Mouse (Mus musculus) urinary bladder, adult 18-20 months (tissue): ENCODE data around the gene Megf6.

Source experiments
- DNase-seq, 2 experiments: peaks; one replicate each; pipeline ENCODE4 v3.0.0; 2022; ENCODE audit warnings: low spot score in 2 of 2, mixed read lengths in 2 of 2

The Megf6 gene

DNA sequence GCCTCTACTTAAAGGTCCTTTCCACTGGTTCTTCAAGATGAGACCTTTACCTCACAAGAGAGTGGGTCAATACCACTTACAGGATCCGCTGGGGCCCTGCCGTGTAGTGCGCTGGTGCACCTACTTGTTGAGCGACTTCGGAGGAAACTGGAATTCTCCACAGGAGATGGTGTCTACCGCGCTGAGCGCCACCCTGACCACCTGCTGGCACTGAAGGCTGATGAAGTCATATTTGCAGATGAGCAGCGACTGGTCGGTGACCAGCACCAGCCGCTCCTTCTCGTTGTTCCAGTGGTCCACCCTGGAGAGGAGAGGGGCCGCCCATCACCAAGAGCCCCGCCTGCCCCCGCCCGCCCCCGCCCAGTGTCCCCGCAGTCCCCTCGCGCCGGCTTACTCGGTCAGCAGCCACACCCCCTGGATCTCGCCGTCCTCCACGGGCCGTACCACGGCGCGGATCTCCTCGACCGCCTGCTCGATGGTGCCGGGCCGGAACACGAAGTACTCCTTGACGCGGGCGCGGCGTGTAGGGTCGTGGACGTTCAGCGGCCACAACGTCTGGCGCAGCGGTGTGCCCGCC lies 10.5 kb upstream of the Megf6 start:
- DNase-seq, result peak in 1 of 2 experiments; percentile 49

DNA sequence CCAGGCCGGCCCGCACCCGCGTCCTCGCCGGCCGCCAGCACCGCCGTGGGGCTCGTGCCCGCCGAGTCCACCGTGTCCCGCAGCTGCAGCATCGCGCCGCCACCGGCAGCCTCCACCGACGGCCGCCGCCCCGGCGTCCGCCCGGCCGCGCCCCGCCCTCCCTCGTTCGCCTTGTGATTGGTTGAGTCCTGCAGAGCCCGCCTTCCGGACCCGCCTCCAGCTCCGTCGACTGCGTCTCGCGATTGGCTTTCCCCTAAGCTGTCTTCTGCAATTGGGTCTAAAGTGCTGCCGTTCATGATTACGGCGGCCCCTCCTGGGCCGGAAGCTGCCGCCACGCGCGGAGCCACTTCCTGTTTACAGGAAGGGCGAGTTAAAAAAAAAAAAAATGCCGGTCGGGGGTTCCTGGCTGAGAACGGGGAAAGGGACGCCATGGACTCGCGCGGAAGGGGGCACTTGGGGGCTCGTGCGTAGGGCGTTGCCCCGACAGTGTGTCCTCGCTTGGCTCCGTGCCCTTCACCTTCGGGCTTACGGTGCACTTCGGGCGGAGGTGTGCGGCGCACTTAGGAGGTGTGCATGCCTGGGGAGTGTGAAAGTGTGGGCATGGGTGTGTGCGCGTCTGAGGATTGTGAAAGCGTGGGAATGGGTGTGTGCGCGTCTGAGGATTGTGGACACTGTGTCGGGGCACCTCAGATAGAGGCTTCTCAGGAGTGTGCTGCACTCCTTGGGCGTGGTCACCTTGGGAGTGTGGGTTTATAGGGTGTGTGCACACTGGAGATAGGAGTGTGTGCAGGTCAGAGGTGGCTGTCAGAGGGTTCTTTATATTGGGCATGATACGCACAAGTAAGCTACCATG lies 9.8 kb upstream of the Megf6 start, which contains the start of gene Tprgl:
Tprgl (minus strand) TSS at position 129 of the 853 bp plus-strand sequence.
- peak; percentile 95 to 96 for DNase-seq

- DNase-seq, result peak in 1 of 2 experiments; percentile 77
These were observed 7.2 kb upstream of the Megf6 start for GRCm38 (mm10) chr4:154163296-154163695.

GRCm38 (mm10) chr4:154167053-154167452 lies 3.5 kb upstream of the Megf6 start:
- peak in 1 of 2 experiments; percentile 54 for DNase-seq

DNA sequence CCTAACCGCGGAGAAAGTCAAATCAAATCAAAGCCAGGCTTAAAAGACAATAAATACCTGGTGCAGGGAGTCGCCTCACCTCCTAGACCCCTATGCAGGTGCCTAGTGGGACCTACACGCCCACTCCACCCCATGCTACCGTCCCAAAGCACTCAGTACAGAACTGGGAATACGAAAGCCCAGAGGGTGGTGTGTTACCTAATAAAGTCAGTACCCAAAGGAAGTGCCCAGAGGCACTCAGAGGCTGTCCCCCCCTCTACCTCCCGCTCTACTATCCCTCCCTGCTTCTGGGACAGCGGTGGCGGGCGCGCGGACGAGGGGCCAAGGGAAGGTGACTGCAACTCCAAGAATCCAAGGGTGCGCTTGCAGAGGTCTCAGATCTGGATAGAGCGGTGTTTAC lies 509 bp upstream of the Megf6 start:
- no peak for DNase-seq

GRCm38 (mm10) chr4:154171151-154171930 lies 811 bp downstream of the Megf6 start:
- DNase-seq, result no peak

- no peak for DNase-seq
These were observed 1.5 kb downstream of the Megf6 start for GRCm38 (mm10) chr4:154171931-154172604.

GRCm38 (mm10) chr4:154177257-154177656 lies 6.7 kb downstream of the Megf6 start:
- DNase-seq, result peak in 1 of 2 experiments; percentile 45

DNA sequence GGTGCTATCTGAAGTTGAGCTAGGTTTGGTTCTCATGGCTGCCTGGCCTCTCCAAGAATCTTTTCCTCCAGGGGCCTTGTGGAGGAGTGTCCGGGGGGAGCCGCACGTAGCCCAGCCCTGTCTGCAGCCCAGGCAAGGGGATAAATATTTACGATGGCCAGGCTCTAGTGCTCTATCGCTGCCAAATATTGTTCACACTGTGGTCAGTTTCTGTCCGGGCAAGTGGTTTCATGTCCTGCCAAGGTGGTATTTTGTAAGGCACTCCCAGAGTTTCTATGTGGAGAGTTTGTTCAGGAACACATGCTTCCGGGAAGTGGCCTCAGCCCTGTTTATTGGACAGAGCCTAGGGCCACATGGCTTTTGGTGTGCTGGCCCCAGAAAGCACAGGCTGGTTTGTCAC lies 10.5 kb downstream of the Megf6 start:
- DNase-seq, result peak in 1 of 2 experiments; percentile 37

DNA sequence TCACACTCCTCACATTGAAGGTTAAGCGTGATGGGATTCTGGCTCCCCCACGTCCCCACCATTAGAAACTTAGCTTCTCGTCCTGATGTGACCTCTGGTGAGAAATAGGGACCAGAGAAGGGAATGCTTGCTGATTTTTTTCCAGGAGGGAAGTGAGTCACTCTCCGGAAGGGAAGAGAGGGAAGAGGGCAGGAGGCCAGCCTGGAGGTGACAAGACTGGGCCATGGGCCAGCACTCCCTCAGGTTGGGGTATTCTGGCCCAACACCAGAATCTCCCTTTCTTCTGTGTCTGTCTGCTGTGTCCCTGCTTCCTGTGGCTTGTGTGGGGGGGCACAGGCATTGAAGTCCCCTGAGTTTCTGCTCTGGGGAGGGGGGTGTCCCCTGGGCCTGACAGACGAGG lies 13.0 kb downstream of the Megf6 start:
- no peak for DNase-seq

- DNase-seq, result no peak
These were observed 14.5 kb downstream of the Megf6 start for GRCm38 (mm10) chr4:154185001-154185400.

- DNase-seq, result no peak
These were observed 15.5 kb downstream of the Megf6 start for GRCm38 (mm10) chr4:154186002-154186537.

DNA sequence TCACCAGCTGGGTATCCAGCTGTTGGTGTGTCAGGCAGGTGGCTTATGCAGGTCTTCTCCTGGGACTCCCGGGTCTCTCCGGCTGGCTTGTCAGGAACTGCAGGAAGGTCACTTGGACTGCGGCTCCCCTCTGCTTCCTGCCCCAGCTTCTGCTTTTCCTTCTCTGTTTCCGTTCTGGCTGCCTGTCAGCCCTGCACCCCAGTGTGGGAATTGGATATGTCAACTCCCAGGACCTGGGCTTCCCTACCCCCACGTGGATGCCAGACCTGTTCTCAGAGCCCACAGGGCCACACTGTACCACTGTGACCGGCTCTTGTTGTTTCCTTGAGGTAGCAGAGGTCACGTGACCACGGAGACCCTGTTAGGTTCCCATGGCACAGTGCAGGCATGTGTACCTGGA lies 18.4 kb downstream of the Megf6 start:
- DNase-seq, result no peak

GRCm38 (mm10) chr4:154197961-154198360 lies 27.4 kb downstream of the Megf6 start:
- no peak for DNase-seq

- DNase-seq, result no peak
These were observed 27.9 kb downstream of the Megf6 start for GRCm38 (mm10) chr4:154198377-154198961.

DNA sequence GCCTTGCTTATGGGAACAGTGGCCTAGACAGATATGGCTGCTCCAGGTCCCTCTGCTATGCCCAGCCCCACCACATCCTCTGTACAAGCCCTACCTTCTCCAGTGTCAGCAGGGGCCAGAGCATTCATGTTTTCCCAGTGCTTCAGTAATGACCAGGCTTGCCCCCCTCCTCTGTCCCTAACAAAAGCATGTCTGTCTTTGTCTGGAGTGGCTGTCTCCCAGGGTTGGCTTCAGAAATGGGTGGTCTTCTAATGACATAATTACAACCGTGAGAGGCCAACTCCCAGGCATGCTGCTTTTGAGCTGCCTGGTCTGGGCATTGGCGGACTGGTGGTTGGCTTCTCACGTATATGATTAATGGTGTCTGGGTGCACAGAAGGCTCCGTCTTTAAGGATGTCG lies 31.0 kb downstream of the Megf6 start:
- no peak for DNase-seq

DNA sequence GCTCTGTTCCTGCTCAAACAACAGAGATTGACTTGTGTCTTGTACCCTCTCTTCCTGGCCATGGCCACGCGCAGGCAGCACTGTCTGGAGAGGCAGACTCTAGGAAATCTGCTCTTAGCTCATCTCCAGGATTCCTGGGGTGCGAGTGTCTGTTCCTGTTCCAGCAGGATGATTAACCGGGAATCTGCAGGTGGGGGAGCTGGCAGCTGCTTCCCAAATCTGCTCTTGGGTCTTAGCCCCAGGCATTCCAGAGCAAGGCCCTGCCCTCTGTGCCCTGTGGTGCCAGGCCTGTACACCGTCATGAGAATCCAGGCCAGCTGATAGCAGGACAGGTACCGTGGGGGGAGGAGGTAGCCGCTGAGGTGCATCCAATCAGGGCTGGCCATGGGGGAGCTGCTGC lies 34.0 kb downstream of the Megf6 start:
- peak in 1 of 2 experiments; percentile 41 for DNase-seq

DNA sequence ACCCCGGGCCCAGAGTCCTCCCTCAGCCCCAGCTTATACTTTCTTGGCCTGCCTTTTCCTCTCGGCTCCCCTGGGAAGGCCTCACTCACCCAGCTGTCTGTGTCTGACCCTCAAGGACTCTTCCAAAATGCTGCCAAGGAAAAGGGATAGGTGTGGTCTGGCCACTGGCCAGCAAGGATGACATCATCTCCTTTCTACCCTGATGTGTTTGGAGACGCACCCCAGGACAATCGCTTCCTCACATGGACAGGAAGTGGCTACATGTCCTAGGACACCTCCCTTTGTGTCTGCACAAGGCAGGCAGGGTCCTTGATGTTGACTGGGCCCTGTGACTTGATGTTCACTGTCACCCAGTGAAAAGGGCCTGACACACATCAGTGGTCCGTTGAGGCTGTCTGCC lies 34.9 kb downstream of the Megf6 start:
- DNase-seq, result no peak

DNA sequence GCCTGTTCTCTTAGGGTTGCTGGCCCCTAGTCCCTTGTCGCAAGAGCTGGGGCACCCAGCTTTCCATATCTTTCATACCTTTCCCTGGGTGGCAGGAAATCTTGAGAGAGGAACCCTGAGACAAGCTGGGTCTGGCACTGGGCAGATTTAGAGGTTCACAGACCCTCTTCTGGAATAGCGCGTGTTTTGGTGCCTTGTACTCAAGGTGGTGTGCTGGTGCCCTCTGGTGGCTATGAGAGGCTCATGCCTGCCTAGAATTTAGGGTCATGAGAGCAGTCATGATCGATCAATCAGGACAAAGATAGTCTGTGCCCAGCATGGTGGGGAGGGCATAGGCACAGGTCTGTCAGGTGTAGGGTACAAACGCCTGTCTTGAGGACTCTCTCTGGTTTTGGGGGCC lies 36.7 kb downstream of the Megf6 start:
- DNase-seq, result peak in 1 of 2 experiments; percentile 58

- DNase-seq, result peak in 1 of 2 experiments; percentile 18
These were observed 38.5 kb downstream of the Megf6 start for GRCm38 (mm10) chr4:154209054-154209453.

GRCm38 (mm10) chr4:154209825-154210224 lies 39.3 kb downstream of the Megf6 start:
- DNase-seq, result no peak
